Mouse (Mus musculus) midbrain, embryonic 11.5 days (tissue): ENCODE results near the gene Tcf7. TPM values are rescaled to one million over a fixed set of nuclear protein-coding genes. Genes with fewer than 3 reads are reported as not detected.
A peak's percentile ranks its signal among the peaks of the same experiment; 100 is the strongest.

Source experiments
- ATAC-seq: fragments of 200-750 bp; cut with Nextera tagmentation; 2 replicates; pipeline ENCODE4 v1.8.0; 2017; ENCODE audit warnings: moderate TSS enrichment, moderate library complexity; ENCODE audit not compliant: low FRiP score
- DNase-seq: peaks from one replicate; pipeline ENCODE4 v3.0.0; 2015; ENCODE audit warnings: low spot score; ENCODE audit errors: missing footprints
- H3K27ac ChIP-seq: fragments of 300-500 bp; sonication (generic); 2 replicates; pipeline ENCODE4 v1.5.1; 2014; ENCODE audit warnings: low read depth, low read length
- H3K27me3 ChIP-seq: fragments of 300-500 bp; sonication (generic); 2 replicates; pipeline ENCODE4 v1.6.1; 2014; ENCODE audit warnings: mild to moderate bottlenecking, low read length, moderate library complexity, mixed read lengths; ENCODE audit not compliant: control insufficient read depth, insufficient read depth
- H3K36me3 ChIP-seq: fragments of 300-500 bp; sonication (generic); 2 replicates; pipeline ENCODE4 v1.6.1; 2014; ENCODE audit warnings: mild to moderate bottlenecking, low read length, moderate library complexity, mixed read lengths; ENCODE audit not compliant: control insufficient read depth, insufficient read depth
- H3K4me1 ChIP-seq: fragments of 300-500 bp; sonication (generic); 2 replicates; pipeline ENCODE4 v1.6.1; 2014; ENCODE audit warnings: low read length; ENCODE audit not compliant: control insufficient read depth, insufficient read depth
- H3K4me2 ChIP-seq: fragments of 300-500 bp; sonication (generic); 2 replicates; pipeline ENCODE4 v1.6.1; 2014; ENCODE audit warnings: mild to moderate bottlenecking, moderate library complexity
- H3K4me3 ChIP-seq: fragments of 300-500 bp; sonication (generic); 2 replicates; pipeline ENCODE4 v1.5.1; 2014; ENCODE audit warnings: low read depth, low read length
- H3K9ac ChIP-seq: fragments of 300-500 bp; sonication (generic); 2 replicates; pipeline ENCODE4 v1.6.1; 2014; ENCODE audit warnings: low read length
- H3K9me3 ChIP-seq: fragments of 300-500 bp; sonication (generic); 2 replicates; pipeline ENCODE4 v1.6.1; 2016; ENCODE audit warnings: low read length; ENCODE audit not compliant: control insufficient read depth
- WGBS: fragments of 180-500 bp; shearing (Covaris S2); extraction: QIAGEN DNeasy Blood & Tissue Kit; methylation state at CpG from one replicate; pipeline ENCODE4 v1.1.7; 2014; 5-methylcytosine and 5-hydroxymethylcytosine counted together
- polyA plus RNA-seq: library from polyadenylated mRNA; unstranded; fragments of >200 nt; fragmentation: Nextera tagmentation; extraction: Ambion mirVana; gene quantifications from 2 replicates; pipeline ENCODE4 v1.2.1, GENCODE M21; 2014

The Tcf7 gene
- polyA plus RNA-seq, 1 experiment from 2014 or later = 10.7 TPM

GRCm38 (mm10) chr11:52310709-52311108, 27.9 kb upstream of the Tcf7 start:
- Histone ChIP-seq H3K4me1 (no peaks in the 10 kb centered on the region), H3K27me3 (peaks cover 8% of the 10 kb centered on the region; the same call in 1 of the 2 replicates), H3K4me3 (no peak overlapping the region), H3K36me3 (no peaks in the 10 kb centered on the region), H3K9me3 (no peaks in the 10 kb centered on the region), H3K9ac (no peak overlapping the region), H3K27ac (no peak overlapping the region), H3K4me2 (no peak overlapping the region)
- ATAC-seq = no peak
- DNase-seq = no peak
- WGBS = 74% methylated on average over 14 of the region's 14 CpGs

GRCm38 (mm10) chr11:52309487-52309886, 26.7 kb upstream of the Tcf7 start:
- Histone ChIP-seq H3K27ac (no peak overlapping the region), H3K9ac (no peak overlapping the region), H3K4me1 (no peaks in the 10 kb centered on the region), H3K9me3 (no peaks in the 10 kb centered on the region), H3K27me3 (peaks cover 6% of the 10 kb centered on the region; the same call in 1 of the 2 replicates), H3K4me3 (no peak overlapping the region), H3K36me3 (no peaks in the 10 kb centered on the region), H3K4me2 (no peak overlapping the region)
- WGBS = 74% methylated on average over 3 of the region's 3 CpGs
- DNase-seq (no peak), ATAC-seq (no peak)

GRCm38 (mm10) chr11:52306431-52306830, 23.6 kb upstream of the Tcf7 start:
- Histone ChIP-seq H3K4me3 (no peak overlapping the region), H3K36me3 (no peaks in the 10 kb centered on the region), H3K9ac (no peak overlapping the region), H3K27ac (no peak overlapping the region), H3K4me1 (no peaks in the 10 kb centered on the region), H3K4me2 (no peak overlapping the region), H3K27me3 (no peaks in the 10 kb centered on the region), H3K9me3 (no peaks in the 10 kb centered on the region)
- WGBS = 81% methylated on average over 7 of the region's 7 CpGs
- DNase-seq = no peak
- ATAC-seq = no peak

DNA sequence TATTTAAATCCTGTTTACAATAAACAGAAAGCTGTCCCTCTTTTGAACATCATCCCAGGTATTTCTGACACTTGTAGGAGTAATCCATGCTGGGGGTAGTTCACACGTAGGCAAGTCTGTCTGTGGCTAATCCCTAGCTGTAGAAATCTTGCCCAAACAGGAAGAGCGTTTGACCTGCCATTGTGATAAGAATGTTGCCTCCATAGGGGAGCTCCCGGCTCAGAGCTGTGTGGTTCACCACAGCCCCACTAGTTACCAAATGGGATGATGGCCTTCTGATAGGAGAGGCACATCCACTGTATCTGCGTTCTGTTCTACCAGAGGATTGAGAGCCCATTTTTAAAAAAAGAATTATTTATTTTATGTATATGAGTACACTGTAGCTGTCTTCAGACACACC, 22.5 kb upstream of the Tcf7 start:
- H3K27ac ChIP-seq = no peak overlapping the region
- 49% methylated on average over 4 of the region's 4 CpGs for WGBS
- no peak overlapping the region for H3K9ac ChIP-seq
- H3K4me3 ChIP-seq = no peak overlapping the region
- H3K4me1 ChIP-seq = no peaks in the 10 kb centered on the region
- no peaks in the 10 kb centered on the region for H3K9me3 ChIP-seq
- H3K4me2 ChIP-seq = no peak overlapping the region
- H3K27me3 ChIP-seq = no peaks in the 10 kb centered on the region
- H3K36me3 ChIP-seq = no peaks in the 10 kb centered on the region
- no peak for ATAC-seq
- DNase-seq = no peak

DNA sequence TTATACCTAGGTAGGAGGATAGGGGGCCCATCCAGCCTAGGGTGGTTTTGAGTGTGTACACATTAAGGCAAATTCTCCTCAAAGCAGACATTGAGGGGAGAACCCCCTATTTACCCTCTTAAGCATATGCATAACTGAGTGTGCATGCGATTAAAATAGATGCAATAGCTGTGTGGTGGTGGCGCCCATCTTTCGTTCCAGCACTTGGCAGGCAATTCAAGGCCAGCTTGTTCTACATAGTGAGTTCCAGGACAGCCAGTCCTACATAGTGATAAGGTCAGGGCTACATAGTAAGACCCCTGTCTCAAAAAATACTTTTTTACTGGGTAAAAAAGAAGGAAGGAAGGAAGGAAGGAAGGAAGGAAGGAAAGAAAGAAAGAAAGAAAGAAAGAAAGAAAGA, 19.9 kb upstream of the Tcf7 start:
- WGBS = 86% methylated on average over 3 of the region's 3 CpGs
- ATAC-seq (no peak), DNase-seq (no peak)
- Histone ChIP-seq H3K9ac (no peak overlapping the region), H3K4me2 (no peak overlapping the region), H3K27ac (no peak overlapping the region), H3K27me3 (no peaks in the 10 kb centered on the region), H3K9me3 (no peaks in the 10 kb centered on the region), H3K4me3 (no peak overlapping the region), H3K4me1 (no peaks in the 10 kb centered on the region), H3K36me3 (no peaks in the 10 kb centered on the region)

DNA sequence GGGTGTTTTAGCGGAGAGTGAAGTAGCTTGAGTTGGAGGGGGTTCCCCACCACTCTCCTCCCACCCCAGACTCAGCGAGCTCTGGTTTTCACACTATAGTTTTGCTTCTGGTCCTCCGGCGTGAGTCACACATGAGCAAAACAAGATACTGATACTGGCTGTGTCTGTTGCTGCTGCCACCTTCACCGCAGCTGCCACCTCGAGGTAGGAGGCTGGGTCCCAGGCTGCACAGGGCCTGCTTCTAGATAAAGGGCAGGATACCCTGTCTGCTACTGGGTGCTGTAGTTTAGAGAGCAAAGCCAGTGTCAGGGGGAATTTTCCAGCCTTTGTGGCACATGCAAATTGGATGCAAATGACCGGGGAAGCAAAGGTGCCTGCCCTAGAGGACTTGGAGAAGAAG, 16.9 kb upstream of the Tcf7 start:
- Histone ChIP-seq H3K9ac (no peak overlapping the region), H3K4me2 (no peak overlapping the region), H3K4me3 (no peak overlapping the region), H3K36me3 (no peaks in the 10 kb centered on the region), H3K9me3 (no peaks in the 10 kb centered on the region), H3K27ac (no peak overlapping the region), H3K4me1 (no peaks in the 10 kb centered on the region), H3K27me3 (no peaks in the 10 kb centered on the region)
- WGBS = 77% methylated on average over 7 of the region's 7 CpGs
- no peak for ATAC-seq
- DNase-seq = no peak

- no peaks in the 10 kb centered on the region for H3K4me1 ChIP-seq
- H3K9ac ChIP-seq = no peak overlapping the region
- H3K36me3 ChIP-seq = no peaks in the 10 kb centered on the region
- ATAC-seq (no peak), DNase-seq (no peak)
- no peaks in the 10 kb centered on the region for H3K27me3 ChIP-seq
- H3K4me2 ChIP-seq = no peak overlapping the region
- no peak overlapping the region for H3K27ac ChIP-seq
- H3K4me3 ChIP-seq = no peak overlapping the region
- no peaks in the 10 kb centered on the region for H3K9me3 ChIP-seq
- 77% methylated on average over 9 of the region's 9 CpGs for WGBS
These were observed 16.1 kb upstream of the Tcf7 start for GRCm38 (mm10) chr11:52298955-52299354.

GRCm38 (mm10) chr11:52297352-52297751, 14.5 kb upstream of the Tcf7 start:
- ATAC-seq = peak; percentile 61; the same call in 1 of the 2 replicates
- H3K27me3 ChIP-seq = no peaks in the 10 kb centered on the region
- WGBS = 15% methylated on average over 9 of the region's 9 CpGs
- peak; percentile 93 for DNase-seq
- H3K9me3 ChIP-seq = no peaks in the 10 kb centered on the region
- H3K4me1 ChIP-seq = no peaks in the 10 kb centered on the region
- no peak overlapping the region for H3K4me3 ChIP-seq
- no peak overlapping the region for H3K27ac ChIP-seq
- no peaks in the 10 kb centered on the region for H3K36me3 ChIP-seq
- no peak overlapping the region for H3K4me2 ChIP-seq
- H3K9ac ChIP-seq = no peak overlapping the region

DNA sequence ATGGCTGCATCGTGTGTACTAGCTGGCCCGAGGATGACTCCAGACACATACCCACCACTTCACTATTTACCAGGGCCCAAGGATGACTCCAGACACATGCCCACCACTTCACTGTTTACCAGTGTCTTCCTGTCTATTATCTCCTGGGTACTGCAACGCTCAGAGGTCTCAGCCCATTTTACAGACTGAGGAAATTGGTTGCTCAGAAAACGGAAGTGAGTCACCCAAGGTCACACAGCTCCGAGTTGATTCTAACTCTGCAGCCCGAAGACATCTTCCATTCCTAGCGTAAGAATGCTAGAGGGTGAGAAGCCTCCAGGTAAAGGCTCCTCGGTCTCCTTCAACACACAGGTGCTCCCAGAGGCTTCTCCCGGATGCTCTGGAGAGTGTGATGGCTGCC, 11.3 kb upstream of the Tcf7 start:
- H3K4me1 ChIP-seq = no peaks in the 10 kb centered on the region
- H3K9me3 ChIP-seq = no peaks in the 10 kb centered on the region
- no peak overlapping the region for H3K27ac ChIP-seq
- H3K9ac ChIP-seq = no peak overlapping the region
- H3K36me3 ChIP-seq = no peaks in the 10 kb centered on the region
- ATAC-seq = no peak
- H3K4me2 ChIP-seq = no peak overlapping the region
- H3K27me3 ChIP-seq = no peaks in the 10 kb centered on the region
- 88% methylated on average over 9 of the region's 9 CpGs for WGBS
- DNase-seq = no peak
- no peak overlapping the region for H3K4me3 ChIP-seq

GRCm38 (mm10) chr11:52292894-52293293, 10.1 kb upstream of the Tcf7 start:
- no peak for ATAC-seq

More at GRCm38 (mm10) chr11:52292894-52293293, 10.1 kb upstream of the Tcf7 start:
- H3K4me3 ChIP-seq = no peak overlapping the region
- H3K9me3 ChIP-seq = no peaks in the 10 kb centered on the region
- DNase-seq = no peak
- WGBS = 74% methylated on average over 6 of the region's 6 CpGs
- no peaks in the 10 kb centered on the region for H3K36me3 ChIP-seq
- no peaks in the 10 kb centered on the region for H3K4me1 ChIP-seq
- no peak overlapping the region for H3K9ac ChIP-seq
- H3K4me2 ChIP-seq = no peak overlapping the region
- H3K27ac ChIP-seq = no peak overlapping the region
- no peaks in the 10 kb centered on the region for H3K27me3 ChIP-seq
